Mouse (Mus musculus) intestine, postnatal 0 days (tissue): ENCODE measurements around the gene Rassf10. TPM values are rescaled to one million over a fixed set of nuclear protein-coding genes. Genes with fewer than 3 reads are reported as not detected.
A peak's percentile ranks its signal among the peaks of the same experiment; 100 is the strongest.

Experiments
- ATAC-seq: fragments of 200-750 bp; cut with Nextera tagmentation; 2 replicates; pipeline ENCODE4 v1.8.0; 2017; ENCODE audit warnings: mild to moderate bottlenecking, moderate TSS enrichment, moderate library complexity
- H3K27ac ChIP-seq: fragments of 300-500 bp; sonication (generic); 2 replicates; pipeline ENCODE4 v1.5.1; 2014; ENCODE audit warnings: mild to moderate bottlenecking, low read depth, low read length, moderate library complexity
- H3K27me3 ChIP-seq: fragments of 300-500 bp; sonication (generic); replicated peaks from 2 replicates; pipeline ENCODE4 v1.6.1; 2014; ENCODE audit warnings: low read length, mixed read lengths; ENCODE audit not compliant: control insufficient read depth, insufficient read depth
- H3K36me3 ChIP-seq: fragments of 300-500 bp; sonication (generic); 2 replicates; pipeline ENCODE4 v1.6.1; 2014; ENCODE audit warnings: mild to moderate bottlenecking, moderate library complexity; ENCODE audit not compliant: control insufficient read depth, insufficient read depth
- H3K4me1 ChIP-seq: fragments of 300-500 bp; sonication (generic); replicated peaks from 2 replicates; pipeline ENCODE4 v1.6.1; 2014; ENCODE audit warnings: antibody characterized with exemption, low read length, mixed read lengths; ENCODE audit not compliant: control insufficient read depth, insufficient read depth
- H3K4me2 ChIP-seq: fragments of 300-500 bp; sonication (generic); replicated peaks from 2 replicates; pipeline ENCODE4 v1.6.1; 2014; ENCODE audit warnings: low read depth, mild to moderate bottlenecking, moderate library complexity
- H3K4me3 ChIP-seq: fragments of 300-500 bp; sonication (generic); 2 replicates; pipeline ENCODE4 v1.5.1; 2014; ENCODE audit warnings: low read depth, low read length
- H3K9ac ChIP-seq: fragments of 300-500 bp; sonication (generic); 2 replicates; pipeline ENCODE4 v1.6.1; 2014; ENCODE audit warnings: mild to moderate bottlenecking, low read depth, low read length
- H3K9me3 ChIP-seq: fragments of 300-500 bp; sonication (generic); 2 replicates; pipeline ENCODE4 v1.6.1; 2016; ENCODE audit warnings: mixed run types; ENCODE audit not compliant: control insufficient read depth
- CTCF ChIP-seq: sonication (generic); IDR thresholded peaks from 2 replicates; pipeline ENCODE4 v1.5.1; 2016; ENCODE audit warnings: low read depth, mild to moderate bottlenecking, control low read depth, antibody characterized with exemption, moderate library complexity
- WGBS: fragments of 180-500 bp; shearing (Covaris S2); extraction: QIAGEN DNeasy Blood & Tissue Kit; methylation state at CpG from one replicate; pipeline ENCODE4 v1.1.7; 2014; 5-methylcytosine and 5-hydroxymethylcytosine counted together
- polyA plus RNA-seq: library from polyadenylated mRNA; unstranded; fragments of >200 nt; fragmentation: Nextera tagmentation; extraction: Ambion mirVana; gene quantifications from 2 replicates; pipeline ENCODE4 v1.2.1, GENCODE M21; 2015

Rassf10 gene
- polyA plus RNA-seq, 1 experiment from 2014 or later = 0.94 TPM

DNA sequence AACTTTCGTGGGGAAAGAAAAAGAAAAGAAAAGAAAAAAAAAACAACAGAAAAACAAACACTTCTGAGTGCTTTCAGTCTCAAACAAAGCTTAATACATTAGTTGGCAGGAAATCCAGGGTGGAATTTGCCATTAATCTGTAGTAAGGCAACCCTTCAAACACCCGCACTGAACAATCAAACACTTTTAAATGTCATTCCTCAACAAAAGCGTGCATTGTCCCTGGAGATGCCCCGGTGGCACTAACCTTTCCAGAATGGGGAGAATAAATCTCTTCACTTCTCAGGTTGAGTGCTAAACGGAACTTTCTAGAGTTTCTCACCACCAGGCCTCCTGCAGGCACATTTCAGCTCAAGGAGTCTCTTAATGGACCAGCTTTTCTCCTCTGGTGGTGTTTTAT, 29.6 kb downstream of the Rassf10 start:
- 60% methylated on average over 5 of the region's 5 CpGs for WGBS
- H3K27me3 ChIP-seq = no peaks in the 10 kb centered on the region

DNA sequence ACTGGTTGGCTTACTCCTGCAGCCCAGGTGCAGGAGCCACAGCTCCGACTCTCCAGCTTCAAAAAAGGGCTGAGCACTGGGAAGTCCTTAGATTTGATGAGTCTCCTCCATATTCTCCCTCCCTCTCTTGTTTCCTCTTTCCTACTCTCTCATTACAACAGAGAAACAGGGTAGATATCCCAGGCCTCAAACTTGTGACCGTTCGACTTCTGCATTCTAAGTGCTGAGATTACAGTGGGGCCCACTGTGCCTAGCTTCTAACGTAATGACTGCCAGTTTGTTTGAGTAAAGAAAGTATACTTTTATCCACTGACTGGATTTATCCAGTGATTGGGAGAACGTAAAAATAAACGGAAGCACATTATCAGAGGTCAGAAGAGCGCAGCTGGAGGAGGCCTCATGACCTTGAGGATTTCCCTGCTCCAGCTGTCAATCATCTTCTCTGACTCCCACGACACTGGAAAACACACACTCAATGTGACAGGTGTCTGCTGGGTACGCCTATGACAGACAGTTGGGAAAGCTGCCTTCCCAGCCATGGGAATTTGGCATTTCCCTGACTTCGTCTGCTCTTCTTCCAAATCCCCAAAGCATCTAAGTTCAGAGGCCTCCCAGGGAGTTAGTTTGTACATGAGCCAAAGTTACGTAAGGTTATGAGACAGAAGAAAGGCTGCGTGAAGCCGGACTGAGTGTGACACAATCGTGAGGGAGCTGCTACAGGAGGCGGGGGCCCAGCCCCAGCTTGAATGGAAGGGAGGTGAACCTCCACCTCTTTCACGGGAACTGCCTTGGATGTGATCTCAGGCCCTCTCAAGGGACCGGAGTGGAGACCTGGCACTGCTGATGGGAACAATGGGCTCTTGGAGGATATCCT, 31.2 kb downstream of the Rassf10 start:
- Histone ChIP-seq H3K27ac (no peak overlapping the region), H3K36me3 (no peaks in the 10 kb centered on the region), H3K9me3 (peaks cover under 1% of the 10 kb centered on the region; the same call in 1 of the 2 replicates), H3K27me3 (no peaks in the 10 kb centered on the region), H3K4me1 (0 out of 2 replicates have a peak, but pooled peaks cover 3% of the 10 kb centered on the region), H3K4me3 (no peak overlapping the region), H3K4me2 (0 out of 2 replicates have a peak overlapping the region, but pooled peaks have one; percentile 9), H3K9ac (no peak overlapping the region)
- 30% methylated on average over 17 of the region's 17 CpGs for WGBS
- ATAC-seq = peak; percentile 47; the same call in 1 of the 2 replicates
- TF ChIP-seq CTCF = no peak

More for the DNA sequence above, 29.6 kb downstream of the Rassf10 start:
- Histone ChIP-seq H3K9ac (no peak overlapping the region), H3K4me1 (0 out of 2 replicates have a peak, but pooled peaks cover 3% of the 10 kb centered on the region), H3K27ac (no peak overlapping the region), H3K4me2 (no peak overlapping the region), H3K36me3 (no peaks in the 10 kb centered on the region), H3K4me3 (no peak overlapping the region), H3K9me3 (no peaks in the 10 kb centered on the region)
- ATAC-seq = no peak
- no peak for TF ChIP-seq CTCF

DNA sequence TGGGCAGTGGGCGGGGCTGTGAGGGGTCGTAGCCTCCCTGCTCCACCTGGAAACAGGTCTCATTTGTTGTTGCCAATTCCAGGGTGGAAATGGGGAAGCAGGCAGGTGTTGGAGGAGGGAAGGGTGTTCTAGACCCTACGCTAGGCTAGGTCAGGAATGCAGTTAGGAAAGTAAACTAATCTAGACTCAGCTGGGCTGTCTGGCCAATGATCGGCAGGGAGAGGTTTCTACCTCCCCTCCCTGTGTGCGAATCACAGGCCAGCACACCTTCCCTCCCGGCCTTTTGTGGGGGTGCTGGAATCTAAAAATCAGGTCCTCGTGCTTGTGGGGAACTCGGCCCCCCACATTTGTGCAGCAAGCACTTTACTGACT, 31.8 kb downstream of the Rassf10 start:
- 48% methylated on average over 8 of the region's 8 CpGs for WGBS
- no peak for ATAC-seq

DNA sequence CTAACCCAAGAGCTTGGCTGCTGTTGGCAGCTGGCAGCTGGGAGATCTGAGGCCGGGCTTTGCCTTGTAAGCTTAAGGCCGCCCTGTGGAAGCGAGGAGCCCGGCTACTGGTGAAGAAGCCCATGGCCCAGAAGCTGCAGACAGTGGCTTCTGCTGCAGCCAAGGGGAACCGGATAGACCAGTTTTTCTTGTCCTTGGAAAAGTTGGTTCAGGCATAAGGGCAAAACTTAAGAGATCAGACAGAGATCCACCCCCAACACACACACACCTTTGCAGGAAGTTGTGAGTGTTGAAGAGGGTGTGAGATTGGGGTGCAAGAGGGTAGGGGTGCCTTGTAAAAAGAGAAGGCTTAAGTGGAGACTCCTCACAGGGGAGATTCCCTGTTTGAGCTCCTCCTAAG, 39.2 kb downstream of the Rassf10 start:
- H3K27ac ChIP-seq = no peak overlapping the region
- H3K9me3 ChIP-seq = peaks cover 4% of the 10 kb centered on the region; the same call in 1 of the 2 replicates
- H3K4me1 ChIP-seq = no peaks in the 10 kb centered on the region; the same call in 1 of the 2 replicates
- no peaks in the 10 kb centered on the region for H3K27me3 ChIP-seq
- no peak overlapping the region for H3K9ac ChIP-seq
- H3K36me3 ChIP-seq = no peaks in the 10 kb centered on the region
- no peak overlapping the region for H3K4me2 ChIP-seq
- WGBS = 50% methylated on average over 5 of the region's 5 CpGs
- no peak for TF ChIP-seq CTCF
- no peak for ATAC-seq
- no peak overlapping the region for H3K4me3 ChIP-seq

More for the DNA sequence above, 31.8 kb downstream of the Rassf10 start:
- Histone ChIP-seq H3K36me3 (no peaks in the 10 kb centered on the region), H3K4me3 (no peak overlapping the region), H3K27ac (no peak overlapping the region), H3K4me1 (0 out of 2 replicates have a peak, but pooled peaks cover 3% of the 10 kb centered on the region), H3K9me3 (peaks cover 4% of the 10 kb centered on the region; the same call in 1 of the 2 replicates), H3K27me3 (no peaks in the 10 kb centered on the region), H3K9ac (no peak overlapping the region), H3K4me2 (no peak overlapping the region)
- no peak for TF ChIP-seq CTCF

DNA sequence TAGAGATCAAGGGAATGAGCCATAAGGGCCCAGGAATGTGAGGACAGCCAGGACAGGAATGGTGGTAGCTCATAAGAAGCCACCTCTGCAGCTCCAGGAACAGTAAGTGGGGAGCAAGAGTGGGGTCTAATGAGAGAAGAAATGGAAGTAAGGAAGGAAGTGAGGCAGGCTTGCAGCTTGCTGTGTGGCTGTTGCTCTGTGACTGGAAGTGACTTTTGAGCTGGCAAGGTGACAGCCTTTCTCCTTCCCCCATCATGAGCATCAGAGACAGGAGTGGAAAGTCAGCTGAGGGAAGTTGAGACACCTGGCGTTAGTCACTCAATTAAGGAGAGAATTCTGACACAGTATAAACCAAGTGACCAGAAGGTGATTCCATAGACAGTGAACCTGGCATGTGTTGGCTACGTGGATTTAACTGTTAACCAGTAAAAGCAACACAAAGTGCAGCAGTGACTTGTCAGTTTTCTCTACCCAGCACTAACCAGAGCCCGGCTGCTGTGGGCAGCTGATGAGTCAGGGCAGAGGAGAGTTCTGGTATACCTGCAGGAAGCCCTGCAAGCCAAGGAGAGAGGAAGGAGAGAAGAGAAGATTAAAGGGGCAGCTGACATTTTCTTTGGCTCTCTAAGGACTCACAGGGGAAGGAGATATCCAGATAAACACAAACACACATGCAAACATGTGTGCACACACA, 49.9 kb downstream of the Rassf10 start:
- TF ChIP-seq CTCF = no peak
- Histone ChIP-seq H3K27me3 (no peaks in the 10 kb centered on the region), H3K36me3 (no peaks in the 10 kb centered on the region), H3K4me3 (no peak overlapping the region), H3K9me3 (no peaks in the 10 kb centered on the region), H3K9ac (no peak overlapping the region), H3K4me2 (no peak overlapping the region), H3K4me1 (no peaks in the 10 kb centered on the region), H3K27ac (no peak overlapping the region)
- ATAC-seq = no peak
- WGBS = 85% methylated on average over 3 of the region's 3 CpGs

DNA sequence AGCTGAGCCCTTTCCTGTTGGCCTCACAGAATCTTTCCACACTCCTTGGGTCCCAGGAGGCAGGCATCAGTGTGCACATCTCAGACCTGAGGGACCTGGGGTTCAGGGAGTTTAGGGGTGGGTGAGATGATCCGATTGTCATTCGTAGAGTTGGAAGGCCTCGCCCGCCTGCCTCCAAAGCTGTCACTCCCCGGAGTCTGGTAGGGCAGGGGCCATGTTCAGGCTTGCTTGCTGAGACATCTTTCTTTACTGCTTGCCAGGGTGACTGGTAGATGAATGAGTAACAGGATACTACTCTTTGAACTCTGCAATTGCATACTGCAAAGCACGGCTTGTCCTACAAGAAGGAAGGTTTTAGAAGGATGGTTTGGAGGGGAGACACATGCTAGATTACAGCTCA, 52.0 kb downstream of the Rassf10 start:
- H3K27me3 ChIP-seq = no peaks in the 10 kb centered on the region
- 49% methylated on average over 6 of the region's 6 CpGs for WGBS
- TF ChIP-seq CTCF = no peak
- H3K4me3 ChIP-seq = no peak overlapping the region
- no peaks in the 10 kb centered on the region for H3K4me1 ChIP-seq
- H3K27ac ChIP-seq = no peak overlapping the region
- H3K9ac ChIP-seq = no peak overlapping the region
- no peak overlapping the region for H3K4me2 ChIP-seq
- H3K9me3 ChIP-seq = no peaks in the 10 kb centered on the region
- no peaks in the 10 kb centered on the region for H3K36me3 ChIP-seq
- ATAC-seq = peak; percentile 45; the same call in 1 of the 2 replicates
